Mouse (Mus musculus) cerebellum, postnatal 36 days (tissue): ENCODE results near the gene Il1rap.

Experiments used
- DNase-seq, 2 experiments: peaks; one replicate each; pipeline ENCODE4 v3.0.0; 2021 to 2022; ENCODE audit warnings: mixed read lengths in 2 of 2

Il1rap gene

GRCm38 (mm10) chr16:26612499-26613220, 31.2 kb downstream of the Il1rap start:
- peak; percentile 13 for DNase-seq

GRCm38 (mm10) chr16:26623141-26623540, 41.6 kb downstream of the Il1rap start:
- no peak for DNase-seq

- no peak for DNase-seq
These were observed 44.6 kb downstream of the Il1rap start for GRCm38 (mm10) chr16:26626065-26626464.

- no peak for DNase-seq
These were observed 53.3 kb downstream of the Il1rap start for GRCm38 (mm10) chr16:26634800-26635199.

GRCm38 (mm10) chr16:26643077-26643476, 61.6 kb downstream of the Il1rap start:
- no peak for DNase-seq

GRCm38 (mm10) chr16:26646066-26646465, 64.6 kb downstream of the Il1rap start:
- DNase-seq: no peak

- DNase-seq: no peak
These were observed 65.5 kb downstream of the Il1rap start for GRCm38 (mm10) chr16:26647036-26647435.

- DNase-seq: no peak
These were observed 81.4 kb downstream of the Il1rap start for GRCm38 (mm10) chr16:26662722-26663436.

- DNase-seq: no peak
These were observed 84.9 kb downstream of the Il1rap start for GRCm38 (mm10) chr16:26666401-26666800.

GRCm38 (mm10) chr16:26669081-26669480, 87.6 kb downstream of the Il1rap start:
- no peak for DNase-seq

- DNase-seq: no peak
These were observed 98.9 kb downstream of the Il1rap start for GRCm38 (mm10) chr16:26680381-26680780.

- DNase-seq: no peak
These were observed 108.3 kb downstream of the Il1rap start for GRCm38 (mm10) chr16:26689771-26690170.

GRCm38 (mm10) chr16:26691294-26691693, 109.8 kb downstream of the Il1rap start:
- DNase-seq: no peak

GRCm38 (mm10) chr16:26698076-26698475, 116.6 kb downstream of the Il1rap start:
- DNase-seq: no peak

- no peak for DNase-seq
These were observed 119.1 kb downstream of the Il1rap start for GRCm38 (mm10) chr16:26700440-26701103.

GRCm38 (mm10) chr16:26705658-26706371, 124.3 kb downstream of the Il1rap start:
- no peak for DNase-seq

- no peak for DNase-seq
These were observed 125.0 kb downstream of the Il1rap start for GRCm38 (mm10) chr16:26706503-26706902.

GRCm38 (mm10) chr16:26710922-26711321, 129.4 kb downstream of the Il1rap start:
- DNase-seq: no peak

GRCm38 (mm10) chr16:26713538-26714316, 132.2 kb downstream of the Il1rap start:
- no peak for DNase-seq

- peak; percentile 7 to 11 for DNase-seq
These were observed 141.0 kb downstream of the Il1rap start for GRCm38 (mm10) chr16:26722464-26722863.

- DNase-seq: no peak
These were observed 142.6 kb downstream of the Il1rap start for GRCm38 (mm10) chr16:26723952-26724747.
